Mouse (Mus musculus): ENCODE data around the gene Gls2. TPM values are rescaled to one million over a fixed set of nuclear protein-coding genes. Genes with fewer than 3 reads are reported as not detected.

Gene Gls2
- polyA plus RNA-seq (2014; fragmentation: Illumina TruSeq; extraction: RNeasy Lipid Tissue Mini Kit (QIAGEN cat#74804); ENCODE audit: low read depth, low replicate concordance): 1.4 TPM

DNA sequence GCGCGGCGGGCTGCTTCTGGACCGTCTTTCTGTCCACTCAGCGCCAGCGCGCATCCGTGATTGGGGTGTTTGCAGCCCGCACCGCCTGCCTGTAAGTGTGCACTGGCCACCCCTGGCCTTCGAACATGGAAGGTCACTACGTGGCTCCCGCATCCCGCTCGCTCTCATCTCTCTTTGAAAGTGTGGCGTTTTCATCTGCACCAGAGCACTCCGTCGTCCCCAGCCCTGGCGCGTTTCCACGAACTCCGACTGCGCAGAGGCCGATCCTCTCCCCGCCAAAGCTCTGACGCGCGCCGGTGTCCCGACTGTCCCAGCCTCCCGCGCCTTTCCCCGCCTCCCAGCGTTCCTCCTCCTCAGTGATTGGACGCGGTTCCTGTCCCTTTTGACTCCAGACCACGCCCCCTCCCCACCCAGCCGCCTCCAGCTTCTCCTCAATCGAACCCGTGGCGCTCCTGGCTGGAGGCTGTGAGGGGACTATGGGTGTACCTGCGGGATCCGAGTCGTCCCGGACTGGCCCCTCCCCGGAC lies at the start of gene Gls2:
Gene Gls2 (plus strand): TSS at position 434 of the 527 bp plus-strand sequence.

DNA sequence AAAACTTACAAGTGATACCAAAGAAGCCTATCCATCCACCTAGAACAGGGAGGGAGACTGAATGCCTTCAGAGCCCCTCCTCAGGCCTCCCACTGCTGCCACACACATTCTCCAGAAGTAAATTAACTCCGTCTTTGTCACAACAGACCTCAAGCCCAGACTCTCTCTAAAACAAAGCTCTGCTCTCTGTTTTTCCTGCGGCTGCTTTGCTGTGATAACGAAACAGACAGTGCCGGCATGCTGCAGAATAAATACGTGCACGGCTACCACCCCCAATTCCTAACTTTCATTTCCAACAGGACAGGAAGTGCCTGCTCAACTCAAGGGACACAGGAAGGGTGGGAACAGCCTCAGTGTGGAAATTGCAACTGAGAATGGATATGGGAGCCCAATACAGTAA lies 14.3 kb upstream of the Gls2 start, which contains the start of gene Rbms2:
Gene Rbms2 (minus strand): TSS at position 309 of the 400 bp plus-strand sequence.

GRCm38 (mm10) chr10:128211390-128212108 lies 17.3 kb downstream of the Gls2 start, which contains the start of gene Spryd4:
Gene Spryd4, minus strand, starts transcription at chr10:128211807.

GRCm38 (mm10) chr10:128225538-128225937 lies 31.3 kb downstream of the Gls2 start, which contains the start of gene Mip:
Gene Mip, plus strand, starts transcription at chr10:128225838.

GRCm38 (mm10) chr10:128231697-128232419 lies 37.6 kb downstream of the Gls2 start, which contains the start of gene Timeless:
Gene Timeless, plus strand, starts transcription at chr10:128232065.

DNA sequence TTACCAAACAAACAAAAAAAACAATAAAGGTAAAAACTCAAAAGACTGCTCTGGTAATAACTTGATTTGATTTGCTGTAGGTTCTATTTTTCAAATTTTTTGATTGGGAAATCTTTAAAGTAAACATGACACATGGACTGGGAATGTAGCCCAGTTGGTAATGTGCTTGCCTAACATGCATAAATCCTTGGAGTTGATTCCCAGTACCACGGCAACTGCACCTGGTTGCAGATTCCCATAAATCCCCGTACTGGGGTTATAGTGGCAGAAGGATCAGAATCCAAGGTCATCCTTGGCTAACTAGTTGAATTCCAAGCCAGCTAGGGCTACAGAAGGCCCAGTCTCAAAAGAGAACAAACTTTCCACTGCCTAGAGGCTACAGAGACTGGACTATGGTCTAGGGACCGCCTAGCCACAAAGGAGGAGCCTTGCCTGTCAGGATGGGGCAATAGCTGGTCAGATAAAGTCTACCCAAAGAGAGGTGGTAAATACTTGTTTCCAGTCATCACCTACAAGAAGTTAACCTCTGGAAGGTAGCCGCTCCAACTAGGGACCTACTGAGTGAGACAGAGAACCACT lies 59.5 kb downstream of the Gls2 start, which contains the start of gene Apon:
Gene Apon (plus strand): TSS at position 420 of the 579 bp plus-strand sequence.

Other genes with a start within 250 kb of the Gls2 start
- not detected for gene Hsd17b6, start 186.8 kb upstream of the Gls2 start, polyA plus RNA-seq (2014; fragmentation: Illumina TruSeq; extraction: RNeasy Lipid Tissue Mini Kit (QIAGEN cat#74804); ENCODE audit: low read depth, low replicate concordance)
- gene Prim1, start 179.3 kb upstream of the Gls2 start, polyA plus RNA-seq (2014; fragmentation: Illumina TruSeq; extraction: RNeasy Lipid Tissue Mini Kit (QIAGEN cat#74804); ENCODE audit: low read depth, low replicate concordance): 3.7 TPM
- 662 TPM for gene Naca, start 158.9 kb upstream of the Gls2 start, polyA plus RNA-seq (2014; fragmentation: Illumina TruSeq; extraction: RNeasy Lipid Tissue Mini Kit (QIAGEN cat#74804); ENCODE audit: low read depth, low replicate concordance)
- 93.0 TPM for gene Ptges3, start 135.5 kb upstream of the Gls2 start, polyA plus RNA-seq (2014; fragmentation: Illumina TruSeq; extraction: RNeasy Lipid Tissue Mini Kit (QIAGEN cat#74804); ENCODE audit: low read depth, low replicate concordance)
- 7,621 TPM for gene Atp5b, start 111.2 kb upstream of the Gls2 start, polyA plus RNA-seq (2014; fragmentation: Illumina TruSeq; extraction: RNeasy Lipid Tissue Mini Kit (QIAGEN cat#74804); ENCODE audit: low read depth, low replicate concordance)
- gene Baz2a, start 102.9 kb upstream of the Gls2 start, polyA plus RNA-seq (2014; fragmentation: Illumina TruSeq; extraction: RNeasy Lipid Tissue Mini Kit (QIAGEN cat#74804); ENCODE audit: low read depth, low replicate concordance): 18.2 TPM
- gene Rbms2, start 14.2 kb upstream of the Gls2 start, polyA plus RNA-seq (2014; fragmentation: Illumina TruSeq; extraction: RNeasy Lipid Tissue Mini Kit (QIAGEN cat#74804); ENCODE audit: low read depth, low replicate concordance): 72.7 TPM
- gene Spryd4, start 17.4 kb downstream of the Gls2 start, polyA plus RNA-seq (2014; fragmentation: Illumina TruSeq; extraction: RNeasy Lipid Tissue Mini Kit (QIAGEN cat#74804); ENCODE audit: low read depth, low replicate concordance): 36.7 TPM
- not detected for gene Mip, start 31.4 kb downstream of the Gls2 start, polyA plus RNA-seq (2014; fragmentation: Illumina TruSeq; extraction: RNeasy Lipid Tissue Mini Kit (QIAGEN cat#74804); ENCODE audit: low read depth, low replicate concordance)
- gene Timeless, start 37.6 kb downstream of the Gls2 start, polyA plus RNA-seq (2014; fragmentation: Illumina TruSeq; extraction: RNeasy Lipid Tissue Mini Kit (QIAGEN cat#74804); ENCODE audit: low read depth, low replicate concordance): 14.8 TPM
- gene Apon, start 59.6 kb downstream of the Gls2 start, polyA plus RNA-seq (2014; fragmentation: Illumina TruSeq; extraction: RNeasy Lipid Tissue Mini Kit (QIAGEN cat#74804); ENCODE audit: low read depth, low replicate concordance): not detected
- 0.73 TPM for gene Apof, start 74.2 kb downstream of the Gls2 start, polyA plus RNA-seq (2014; fragmentation: Illumina TruSeq; extraction: RNeasy Lipid Tissue Mini Kit (QIAGEN cat#74804); ENCODE audit: low read depth, low replicate concordance)
- 13.2 TPM for gene Stat2, start 76.1 kb downstream of the Gls2 start, polyA plus RNA-seq (2014; fragmentation: Illumina TruSeq; extraction: RNeasy Lipid Tissue Mini Kit (QIAGEN cat#74804); ENCODE audit: low read depth, low replicate concordance)
- gene Il23a, start 104.3 kb downstream of the Gls2 start, polyA plus RNA-seq (2014; fragmentation: Illumina TruSeq; extraction: RNeasy Lipid Tissue Mini Kit (QIAGEN cat#74804); ENCODE audit: low read depth, low replicate concordance): not detected
- gene Pan2, start 108.9 kb downstream of the Gls2 start, polyA plus RNA-seq (2014; fragmentation: Illumina TruSeq; extraction: RNeasy Lipid Tissue Mini Kit (QIAGEN cat#74804); ENCODE audit: low read depth, low replicate concordance): 14.4 TPM
- 64.0 TPM for gene Cnpy2, start 128.0 kb downstream of the Gls2 start, polyA plus RNA-seq (2014; fragmentation: Illumina TruSeq; extraction: RNeasy Lipid Tissue Mini Kit (QIAGEN cat#74804); ENCODE audit: low read depth, low replicate concordance)
- gene Cs, start 143.3 kb downstream of the Gls2 start, polyA plus RNA-seq (2014; fragmentation: Illumina TruSeq; extraction: RNeasy Lipid Tissue Mini Kit (QIAGEN cat#74804); ENCODE audit: low read depth, low replicate concordance): 1,135 TPM
- gene Coq10a, start 174.5 kb downstream of the Gls2 start, polyA plus RNA-seq (2014; fragmentation: Illumina TruSeq; extraction: RNeasy Lipid Tissue Mini Kit (QIAGEN cat#74804); ENCODE audit: low read depth, low replicate concordance): 389 TPM
- gene Ankrd52, start 182.7 kb downstream of the Gls2 start, polyA plus RNA-seq (2014; fragmentation: Illumina TruSeq; extraction: RNeasy Lipid Tissue Mini Kit (QIAGEN cat#74804); ENCODE audit: low read depth, low replicate concordance): 30.7 TPM
- not detected for gene Slc39a5, start 206.8 kb downstream of the Gls2 start, polyA plus RNA-seq (2014; fragmentation: Illumina TruSeq; extraction: RNeasy Lipid Tissue Mini Kit (QIAGEN cat#74804); ENCODE audit: low read depth, low replicate concordance)
- gene Nabp2, start 217.0 kb downstream of the Gls2 start, polyA plus RNA-seq (2014; fragmentation: Illumina TruSeq; extraction: RNeasy Lipid Tissue Mini Kit (QIAGEN cat#74804); ENCODE audit: low read depth, low replicate concordance): 46.9 TPM
- gene Rnf41, start 217.2 kb downstream of the Gls2 start, polyA plus RNA-seq (2014; fragmentation: Illumina TruSeq; extraction: RNeasy Lipid Tissue Mini Kit (QIAGEN cat#74804); ENCODE audit: low read depth, low replicate concordance): 15.0 TPM